Mouse (Mus musculus): ENCODE measurements around the gene Gcgr.

Gcgr gene

DNA sequence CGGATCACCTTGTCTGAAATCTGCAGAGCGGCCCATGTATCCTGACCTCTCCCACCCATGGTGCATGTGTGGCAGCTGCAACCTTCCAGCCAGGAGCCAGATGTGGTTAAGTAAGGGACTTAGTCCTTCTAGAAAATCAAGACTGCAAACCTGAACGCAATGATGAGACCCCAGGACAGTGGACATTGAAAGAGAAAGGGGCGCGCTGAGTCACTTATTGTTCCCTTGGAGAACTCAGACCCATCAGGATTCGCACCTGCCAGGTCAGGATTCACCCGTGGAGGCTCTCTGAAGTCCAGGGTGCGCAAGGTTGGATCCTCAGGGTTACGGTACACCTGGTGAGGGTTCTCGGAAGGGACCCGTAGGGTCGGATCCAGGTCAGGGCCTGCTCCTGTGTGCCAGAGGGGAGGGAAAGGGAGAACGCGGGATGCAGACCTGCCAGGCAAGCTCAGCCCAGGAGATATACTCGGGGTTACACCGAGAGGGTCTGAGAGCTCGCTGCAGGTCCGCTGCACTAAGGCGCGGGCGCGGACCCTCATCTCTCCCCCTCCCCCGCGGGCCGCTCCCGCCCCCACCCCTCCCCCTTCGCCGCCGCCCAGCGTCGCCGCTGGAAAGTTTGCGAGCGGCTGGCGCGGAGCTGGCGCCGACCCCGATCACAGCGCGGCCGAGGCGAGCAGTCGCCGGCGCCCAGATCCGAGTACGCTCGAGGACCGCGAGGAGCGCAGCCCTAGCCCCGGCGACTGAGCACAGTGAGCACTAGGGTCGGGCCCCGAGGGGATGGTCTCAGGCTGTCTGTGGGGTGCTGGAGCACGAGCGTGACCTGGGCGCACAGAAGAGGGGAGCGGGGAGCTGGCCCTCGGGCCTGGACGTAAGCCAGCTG lies at the start of gene Gcgr:
TSS of gene Gcgr (plus strand) at position 615 of the 880 bp plus-strand sequence.
- in situ Hi-C loops (cut with MboI, MseI) = no loop called here

DNA sequence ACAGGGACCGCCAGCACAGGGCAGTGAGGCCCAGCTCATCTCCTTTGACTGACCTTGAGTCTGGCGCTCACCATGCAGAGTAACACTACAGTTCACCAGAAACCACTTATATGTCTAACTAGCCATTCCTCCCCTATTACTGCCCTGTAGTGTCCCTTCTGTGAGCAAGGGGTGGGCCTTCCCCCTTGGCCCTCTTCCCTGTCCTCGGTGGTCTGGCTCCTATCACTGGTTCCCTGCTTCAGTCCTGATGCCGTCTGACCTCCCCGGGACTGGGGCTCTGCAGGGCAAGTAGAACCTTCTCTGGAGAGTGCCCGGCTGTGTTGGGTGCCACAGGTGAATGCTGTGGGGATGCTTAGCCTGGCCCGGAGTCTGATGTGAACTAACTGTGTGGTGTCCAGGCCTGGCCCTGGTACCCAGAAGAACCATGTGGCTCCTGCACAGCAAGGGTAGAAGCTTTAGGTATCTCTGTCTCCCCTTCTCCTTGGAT lies 47.0 kb upstream of the Gcgr start:
- in situ Hi-C loops (cut with MboI, MseI) = no loop called here

GRCm38 (mm10) chr11:120484265-120484981 lies 46.1 kb upstream of the Gcgr start, which contains the start of gene Mrpl12:
TSS of gene Mrpl12 (plus strand) at chr11:120484613.
- in situ Hi-C loops (cut with MboI, MseI) = no loop called here

- in situ Hi-C loops (cut with MboI, MseI) = no loop called here
These were observed 45.2 kb upstream of the Gcgr start for GRCm38 (mm10) chr11:120485251-120485650.

DNA sequence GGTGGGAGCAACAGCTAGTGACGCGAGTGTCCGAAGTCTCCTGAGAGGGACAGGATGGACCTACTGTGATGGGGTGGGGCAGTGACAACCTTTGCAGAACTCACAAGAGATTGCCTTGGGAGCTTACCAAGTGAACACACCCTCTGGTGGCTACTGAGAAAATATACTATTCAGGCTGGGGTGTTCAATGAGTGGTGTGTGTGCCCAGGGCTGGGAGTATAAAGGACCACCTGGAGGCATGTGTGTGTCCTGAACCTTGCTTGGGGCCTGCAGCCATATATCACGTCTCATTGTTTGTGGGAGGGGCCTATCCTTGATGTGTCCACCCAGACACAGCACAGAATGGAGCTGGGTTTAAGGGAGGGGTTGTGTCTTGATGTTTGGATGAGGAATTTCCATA lies 42.0 kb upstream of the Gcgr start:
- in situ Hi-C loops (cut with MboI, MseI) = no loop called here

GRCm38 (mm10) chr11:120489054-120489761 lies 41.3 kb upstream of the Gcgr start:
- in situ Hi-C loops (cut with MboI, MseI) = no loop called here

- in situ Hi-C loops (cut with MboI, MseI) = no loop called here
These were observed 40.0 kb upstream of the Gcgr start for GRCm38 (mm10) chr11:120490291-120491046.

GRCm38 (mm10) chr11:120491317-120492023 lies 39.0 kb upstream of the Gcgr start, which contains the start of gene Slc25a10:
TSS of gene Slc25a10 (plus strand) at chr11:120491840.
- in situ Hi-C loops (cut with MboI, MseI) = no loop called here

- in situ Hi-C loops (cut with MboI, MseI) = no loop called here
These were observed 38.2 kb upstream of the Gcgr start for GRCm38 (mm10) chr11:120492024-120492877.

DNA sequence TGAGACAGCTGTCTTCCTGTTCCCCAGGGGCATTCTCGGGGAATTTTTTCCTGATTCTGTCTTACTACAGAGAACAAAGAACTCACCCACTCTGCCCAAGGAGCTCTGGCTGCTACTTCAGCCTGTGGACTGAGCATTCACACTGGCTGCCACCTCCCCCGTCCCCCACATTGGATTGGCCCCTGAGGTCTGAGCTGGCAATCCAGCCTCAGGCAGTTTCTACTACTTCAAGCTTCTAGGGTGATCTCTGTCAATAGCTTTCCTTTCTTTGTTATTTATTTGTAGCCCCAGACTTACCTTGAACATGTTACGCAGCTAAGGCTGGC lies 37.7 kb upstream of the Gcgr start:
- in situ Hi-C loops (cut with MboI, MseI) = no loop called here

DNA sequence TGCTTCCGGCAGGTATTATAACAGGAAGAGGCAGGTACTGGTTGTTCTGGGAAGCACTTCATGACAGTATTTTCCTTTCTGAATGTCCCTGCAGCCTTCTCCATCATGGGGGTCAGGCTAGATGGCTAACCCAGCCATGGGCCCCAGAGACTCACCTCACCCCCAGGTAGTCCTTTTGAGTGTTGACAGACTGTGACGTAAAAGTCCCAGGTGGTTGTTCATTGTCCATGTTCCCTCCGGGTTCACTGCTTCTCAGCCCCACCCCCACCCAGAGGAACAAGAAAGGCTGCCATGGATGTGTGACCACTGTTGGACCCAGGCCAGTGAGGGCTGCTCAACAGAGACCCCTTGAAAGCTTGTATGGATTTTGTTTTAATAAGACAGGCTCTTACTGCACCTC lies 37.1 kb upstream of the Gcgr start:
- in situ Hi-C loops (cut with MboI, MseI) = no loop called here

DNA sequence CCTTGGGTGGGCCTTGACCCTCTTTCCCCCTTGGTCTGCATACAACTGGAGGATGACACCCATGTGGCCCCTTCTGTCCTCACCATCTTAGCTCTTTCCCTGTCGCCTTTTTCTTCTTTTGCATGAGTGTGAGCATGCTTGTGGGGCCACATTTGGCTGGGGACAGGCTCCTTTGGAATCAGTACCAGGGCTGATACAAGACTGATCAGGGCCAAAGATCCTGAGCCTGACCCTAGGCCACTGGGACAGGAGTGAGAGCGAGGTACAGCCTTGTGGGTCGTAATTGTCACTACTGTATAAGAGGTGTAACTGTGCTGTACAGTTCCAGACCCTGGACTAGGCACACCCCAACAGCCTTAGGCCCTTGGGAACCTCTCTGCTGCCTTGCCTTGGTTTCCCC lies 36.6 kb upstream of the Gcgr start:
- in situ Hi-C loops (cut with MboI, MseI) = no loop called here

DNA sequence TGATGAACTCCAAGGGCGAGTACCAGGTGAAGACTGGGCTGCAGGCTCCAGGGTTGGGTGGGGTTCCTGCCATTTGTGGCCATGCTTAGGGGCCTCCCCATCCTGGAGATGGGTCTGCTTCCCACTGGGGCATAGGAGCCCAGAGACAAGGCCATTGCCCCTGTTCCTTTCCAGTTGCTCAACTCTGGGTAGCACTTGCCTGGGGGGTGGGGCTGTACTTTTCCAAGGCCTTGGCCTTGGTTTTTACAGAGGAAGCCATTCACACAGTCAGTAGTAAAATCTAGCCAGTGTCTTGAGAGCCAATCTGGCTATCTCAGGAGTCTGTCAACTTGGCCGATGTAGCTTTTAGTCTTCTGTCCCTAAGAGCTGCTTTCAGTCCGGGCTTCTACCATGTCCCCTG lies 33.1 kb upstream of the Gcgr start:
- in situ Hi-C loops (cut with MboI, MseI) = no loop called here

GRCm38 (mm10) chr11:120498226-120498625 lies 32.3 kb upstream of the Gcgr start:
- in situ Hi-C loops (cut with MboI, MseI) = no loop called here

GRCm38 (mm10) chr11:120498891-120499290 lies 31.6 kb upstream of the Gcgr start:
- in situ Hi-C loops (cut with MboI, MseI) = no loop called here

- in situ Hi-C loops (cut with MboI, MseI) = no loop called here
These were observed 30.6 kb upstream of the Gcgr start for GRCm38 (mm10) chr11:120499894-120500293.

GRCm38 (mm10) chr11:120500357-120500756 lies 30.1 kb upstream of the Gcgr start:
- in situ Hi-C loops (cut with MboI, MseI) = no loop called here

GRCm38 (mm10) chr11:120501018-120501417 lies 29.5 kb upstream of the Gcgr start:
- in situ Hi-C loops (cut with MboI, MseI) = no loop called here

DNA sequence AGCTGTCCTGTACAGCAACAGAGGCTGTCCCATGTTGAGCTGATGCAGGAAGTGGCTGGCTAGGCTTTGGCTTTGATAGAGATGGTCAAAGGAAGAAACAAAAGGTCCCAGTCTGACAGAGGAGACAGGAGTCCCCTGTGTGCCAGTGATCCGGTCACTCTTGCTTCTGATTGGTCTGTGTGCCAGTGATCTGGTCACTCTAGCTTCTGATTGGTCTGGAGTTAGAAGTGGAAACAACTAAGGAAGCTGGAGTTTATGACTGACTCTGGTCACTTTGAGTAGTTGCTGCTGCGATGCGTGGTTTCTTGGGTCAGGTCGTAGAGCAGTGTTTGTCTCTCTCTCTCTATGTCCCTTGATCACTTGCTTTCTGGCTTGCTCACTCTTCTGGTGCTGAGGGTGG lies 28.8 kb upstream of the Gcgr start:
- in situ Hi-C loops (cut with MboI, MseI) = no loop called here

DNA sequence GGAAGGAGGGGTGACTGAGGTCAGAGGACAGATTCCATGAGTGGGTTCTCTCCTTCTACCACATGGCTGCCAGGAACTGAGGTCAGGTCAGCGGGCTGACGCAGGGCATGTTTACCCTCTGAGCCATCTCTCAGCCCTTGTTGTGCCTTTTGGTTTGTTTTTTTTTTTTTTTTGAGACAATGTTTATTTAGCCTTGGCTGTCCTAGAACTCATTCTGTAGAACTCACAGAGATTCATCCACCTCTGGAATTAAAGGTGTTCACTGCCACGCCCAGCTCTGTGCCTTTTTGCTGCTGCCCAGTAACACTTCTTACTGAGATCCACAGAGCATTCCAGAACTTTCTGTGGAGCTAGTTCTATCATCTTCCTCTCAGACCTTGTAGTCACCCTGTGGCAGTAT lies 24.8 kb upstream of the Gcgr start:
- in situ Hi-C loops (cut with MboI, MseI) = no loop called here
